Mouse (Mus musculus) stomach, adult 2 months (tissue): ENCODE data around the gene Gria4. TPM values are rescaled to one million over a fixed set of nuclear protein-coding genes. Genes with fewer than 3 reads are reported as not detected.

ENCODE experiments used
- polyA plus RNA-seq: library from polyadenylated mRNA; depleted of rRNA; stranded (reverse); fragments of >200 nt; gene quantifications from 2 replicates; pipeline ENCODE4 v1.2.3, GENCODE M21; 2012; rRNA removed

The Gria4 gene
- 0.06 and 0.11 TPM in 2 replicates for polyA plus RNA-seq

DNA sequence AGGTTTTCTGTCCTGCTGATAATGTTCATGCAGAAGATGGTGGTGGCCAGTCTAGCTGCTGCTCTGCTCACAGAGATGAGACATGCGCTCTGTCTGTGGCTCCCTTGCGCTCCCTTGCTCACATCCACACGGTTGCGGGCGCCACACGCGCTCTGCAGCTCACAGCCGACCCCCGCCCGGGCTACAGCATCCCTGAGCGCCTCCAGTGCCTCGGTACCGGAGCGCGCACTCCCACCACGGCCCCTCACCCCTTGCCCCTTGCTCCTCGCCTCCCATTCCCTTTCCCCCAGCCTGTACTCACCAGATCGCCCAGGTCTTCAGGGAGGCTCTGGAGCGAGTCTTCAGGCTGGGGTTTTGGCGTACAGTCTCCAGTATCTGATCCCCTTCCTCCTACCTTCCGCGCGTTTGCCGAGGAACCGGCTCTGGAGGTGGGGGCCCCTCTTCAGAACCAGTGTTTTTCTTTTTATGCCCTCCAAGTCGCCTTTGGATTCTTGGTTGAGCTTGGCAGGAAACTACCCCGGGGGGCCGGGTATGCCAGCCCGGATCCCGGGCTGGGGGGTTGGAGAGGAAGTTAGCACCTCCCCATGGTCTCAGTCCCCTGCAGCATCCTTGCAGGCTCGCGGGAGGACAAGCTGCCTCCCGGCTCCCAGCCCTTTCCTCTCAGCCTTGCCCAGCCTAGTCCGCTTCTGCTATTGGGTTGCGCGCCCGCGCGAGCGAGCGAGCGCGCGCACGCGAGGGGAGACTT is at the start of gene Gria4:
TSS of gene Gria4 (minus strand) at position 691 of the 745 bp plus-strand sequence.

DNA sequence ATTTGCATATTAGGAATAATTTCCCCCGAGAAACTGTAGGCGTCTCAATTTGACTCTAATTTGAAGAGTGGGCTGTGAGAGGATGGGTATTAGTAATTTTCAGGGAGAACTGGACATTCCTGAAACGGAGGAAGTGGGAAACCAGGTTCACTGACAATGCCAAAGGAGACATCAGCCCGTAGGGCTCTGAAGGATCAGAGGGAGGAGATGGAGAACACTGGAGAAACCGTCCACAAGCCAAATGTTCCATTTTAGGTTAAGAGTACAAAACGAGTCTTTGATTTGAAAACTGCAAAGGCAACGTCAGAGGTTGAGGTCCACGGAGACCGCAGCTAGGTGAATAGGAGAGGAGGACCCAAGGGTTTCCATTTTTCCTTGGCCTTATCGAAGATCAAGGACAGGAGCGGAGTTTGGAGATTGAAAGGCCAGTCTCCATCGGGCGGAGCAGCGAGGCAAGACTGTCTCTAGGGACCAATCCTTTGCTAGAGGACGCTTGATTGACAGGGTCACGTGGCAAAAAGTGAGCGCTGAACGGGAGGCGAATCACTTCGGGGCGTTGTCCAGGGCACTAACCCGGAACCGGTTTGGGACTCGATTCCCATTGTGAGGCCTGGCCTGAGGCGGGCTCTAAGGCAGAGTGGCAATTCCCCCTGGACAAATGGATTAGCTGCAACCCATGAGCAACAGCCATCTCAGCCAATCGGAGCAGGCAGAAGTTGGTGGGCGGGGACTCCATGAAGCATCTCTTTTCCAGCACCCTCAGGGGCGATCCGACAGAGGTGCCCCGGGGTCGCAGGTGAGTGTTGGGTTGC is 420.0 kb downstream of the Gria4 start, which contains the start of gene Msantd4:
TSS of gene Msantd4 (plus strand) at position 735 of the 812 bp plus-strand sequence.

